Mouse (Mus musculus) CH12.LX (cell line): ENCODE measurements around the gene Pdlim3. TPM values are rescaled to one million over a fixed set of nuclear protein-coding genes. Genes with fewer than 3 reads are reported as not detected.

Experiments used
- polyA plus RNA-seq: library from polyadenylated mRNA; unstranded; fragments of >175 nt; gene quantifications from 2 replicates; pipeline ENCODE4 v1.2.1, GENCODE M21; 2012; ENCODE audit warnings: low read depth; ENCODE audit not compliant: insufficient read length
- total RNA-seq, 2 experiments: library from RNA; depleted of rRNA; stranded (reverse); fragments of 300-350 nt in 1 of 2; fragments of >200 nt in 1 of 2; gene quantifications; 2 replicates each; pipeline ENCODE4 v1.2.3; 2012 to 2014

The Pdlim3 gene
- total and polyA plus RNA-seq, 3 experiments: 0.15 TPM; not detected in 2

Other genes with a start within 250 kb of the Pdlim3 start
- not detected in 2 replicates for gene Ccdc110, start 49.2 kb downstream of the Pdlim3 start, total RNA-seq (2012; rRNA removed)
- not detected in 2 replicates for gene Ccdc110, start 49.2 kb downstream of the Pdlim3 start, total RNA-seq (2014; rRNA removed)
- gene Ccdc110, start 49.2 kb downstream of the Pdlim3 start, polyA plus RNA-seq: not detected in 2 replicates
- 0.84 and 0.85 TPM in 2 replicates for gene 1700029J07Rik, start 89.8 kb downstream of the Pdlim3 start, total RNA-seq (2012; rRNA removed)
- 2.1 and 2.3 TPM in 2 replicates for gene 1700029J07Rik, start 89.8 kb downstream of the Pdlim3 start, total RNA-seq (2014; rRNA removed)
- gene 1700029J07Rik, start 89.8 kb downstream of the Pdlim3 start, polyA plus RNA-seq: 1.5 and 1.8 TPM in 2 replicates
- gene Ufsp2, start 90.1 kb downstream of the Pdlim3 start, total RNA-seq (2012; rRNA removed): 47.2 and 50.1 TPM in 2 replicates
- 105 and 110 TPM in 2 replicates for gene Ufsp2, start 90.1 kb downstream of the Pdlim3 start, total RNA-seq (2014; rRNA removed)
- gene Ufsp2, start 90.1 kb downstream of the Pdlim3 start, polyA plus RNA-seq: 51.2 and 55.1 TPM in 2 replicates
- not detected in 2 replicates for gene Lrp2bp, start 113.8 kb downstream of the Pdlim3 start, total RNA-seq (2012; rRNA removed)
- gene Lrp2bp, start 113.8 kb downstream of the Pdlim3 start, total RNA-seq (2014; rRNA removed): 0.12 TPM in 1 of 2 replicates, not detected in the other
- gene Lrp2bp, start 113.8 kb downstream of the Pdlim3 start, polyA plus RNA-seq: 0.43 TPM in 1 of 2 replicates, not detected in the other
- gene Ankrd37, start 120.2 kb downstream of the Pdlim3 start, total RNA-seq (2012; rRNA removed): 25.7 and 79.0 TPM in 2 replicates
- 142 and 157 TPM in 2 replicates for gene Ankrd37, start 120.2 kb downstream of the Pdlim3 start, total RNA-seq (2014; rRNA removed)
- 12.8 and 17.2 TPM in 2 replicates for gene Ankrd37, start 120.2 kb downstream of the Pdlim3 start, polyA plus RNA-seq